Mouse (Mus musculus) kidney, embryonic 15.5 days (tissue): ENCODE measurements at regions not wholly inside any gene's neighbourhood (a gene's known extent, or its start where the extent isn't known, plus 50 kb on each side); places are given as distances from the start of the nearest gene placed in this dataset.
"Not testable (repeated sequence)": the region's sequence is repeated elsewhere in the genome, so short reads cannot be mapped to it uniquely, and the experiment has no call there.

Source experiments
- ATAC-seq: fragments of 200-750 bp; cut with Nextera tagmentation; replicated peaks from 2 replicates; pipeline ENCODE4 v1.8.0; 2017; ENCODE audit warnings: moderate TSS enrichment; ENCODE audit not compliant: low FRiP score
- H3K27ac ChIP-seq: fragments of 300-500 bp; sonication (generic); 2 replicates; pipeline ENCODE4 v1.5.1; 2015; ENCODE audit warnings: mild to moderate bottlenecking, inconsistent platforms
- H3K27me3 ChIP-seq: fragments of 300-500 bp; sonication (generic); 2 replicates; pipeline ENCODE4 v1.6.1; 2015; ENCODE audit warnings: inconsistent platforms
- H3K36me3 ChIP-seq: fragments of 300-500 bp; sonication (generic); 2 replicates; pipeline ENCODE4 v1.6.1; 2015; ENCODE audit warnings: inconsistent platforms
- H3K4me1 ChIP-seq: fragments of 300-500 bp; sonication (generic); 2 replicates; pipeline ENCODE4 v1.6.1; 2015; ENCODE audit warnings: inconsistent platforms
- H3K4me2 ChIP-seq: fragments of 300-500 bp; sonication (generic); 2 replicates; pipeline ENCODE4 v1.6.1; 2015; ENCODE audit warnings: moderate library complexity, mild to moderate bottlenecking, inconsistent platforms
- H3K4me3 ChIP-seq: fragments of 300-500 bp; sonication (generic); replicated peaks from 2 replicates; pipeline ENCODE4 v1.5.1; 2015; ENCODE audit warnings: mild to moderate bottlenecking, inconsistent platforms
- H3K9ac ChIP-seq: fragments of 300-500 bp; sonication (generic); 2 replicates; pipeline ENCODE4 v1.6.1; 2015; ENCODE audit warnings: mild to moderate bottlenecking, inconsistent platforms
- H3K9me3 ChIP-seq: fragments of 300-500 bp; sonication (generic); replicated peaks from 2 replicates; pipeline ENCODE4 v1.6.1; 2016; ENCODE audit warnings: inconsistent platforms
- WGBS: fragments of 180-500 bp; shearing (Covaris S2); methylation state at CpG from one replicate; pipeline ENCODE4 v1.1.7; 2015; ENCODE audit warnings: mixed read lengths; 5-methylcytosine and 5-hydroxymethylcytosine counted together

- Histone ChIP-seq H3K9ac (no peak overlapping the region), H3K4me3 (no peak overlapping the region), H3K9me3 (no peaks in the 10 kb centered on the region), H3K36me3 (no peaks in the 10 kb centered on the region), H3K27me3 (no peaks in the 10 kb centered on the region), H3K4me2 (no peak overlapping the region), H3K27ac (no peak overlapping the region), H3K4me1 (no peaks in the 10 kb centered on the region)
- WGBS: 62% methylated on average over 2 of the region's 2 CpGs
- ATAC-seq: no peak
Observed at GRCm38 (mm10) chr9:12062488-12062887, 1157.9 kb upstream of the Cntn5 start.

GRCm38 (mm10) chr9:12052429-12052828 is 1147.9 kb upstream of the Cntn5 start:
- H3K9me3 ChIP-seq: no peaks in the 10 kb centered on the region
- no peaks in the 10 kb centered on the region for H3K27me3 ChIP-seq
- WGBS: 75% methylated on average over 1 of the region's 1 CpGs
- no peak for ATAC-seq
- no peak overlapping the region for H3K4me2 ChIP-seq
- no peaks in the 10 kb centered on the region for H3K4me1 ChIP-seq
- no peaks in the 10 kb centered on the region for H3K36me3 ChIP-seq
- no peak overlapping the region for H3K4me3 ChIP-seq
- H3K9ac ChIP-seq: no peak overlapping the region
- H3K27ac ChIP-seq: no peak overlapping the region

GRCm38 (mm10) chr9:12015978-12016377 is 1111.4 kb upstream of the Cntn5 start:
- Histone ChIP-seq H3K4me2 (no peak overlapping the region), H3K36me3 (no peaks in the 10 kb centered on the region), H3K4me3 (no peak overlapping the region), H3K9me3 (no peaks in the 10 kb centered on the region), H3K27me3 (no peaks in the 10 kb centered on the region), H3K27ac (no peak overlapping the region), H3K4me1 (no peaks in the 10 kb centered on the region), H3K9ac (no peak overlapping the region)
- 78% methylated on average over 1 of the region's 1 CpGs for WGBS
- ATAC-seq: no peak

- H3K9me3 ChIP-seq: no peaks in the 10 kb centered on the region
- H3K27me3 ChIP-seq: no peaks in the 10 kb centered on the region
- H3K36me3 ChIP-seq: no peaks in the 10 kb centered on the region
- no peak overlapping the region for H3K9ac ChIP-seq
- H3K4me3 ChIP-seq: no peak overlapping the region
- no peaks in the 10 kb centered on the region for H3K4me1 ChIP-seq
- no peak overlapping the region for H3K4me2 ChIP-seq
- peak; percentile 75 for ATAC-seq
- H3K27ac ChIP-seq: no peak overlapping the region
- 36% methylated on average over 2 of the region's 2 CpGs for WGBS
Observed at GRCm38 (mm10) chr9:11998580-11998979, 1094.0 kb upstream of the Cntn5 start.

DNA sequence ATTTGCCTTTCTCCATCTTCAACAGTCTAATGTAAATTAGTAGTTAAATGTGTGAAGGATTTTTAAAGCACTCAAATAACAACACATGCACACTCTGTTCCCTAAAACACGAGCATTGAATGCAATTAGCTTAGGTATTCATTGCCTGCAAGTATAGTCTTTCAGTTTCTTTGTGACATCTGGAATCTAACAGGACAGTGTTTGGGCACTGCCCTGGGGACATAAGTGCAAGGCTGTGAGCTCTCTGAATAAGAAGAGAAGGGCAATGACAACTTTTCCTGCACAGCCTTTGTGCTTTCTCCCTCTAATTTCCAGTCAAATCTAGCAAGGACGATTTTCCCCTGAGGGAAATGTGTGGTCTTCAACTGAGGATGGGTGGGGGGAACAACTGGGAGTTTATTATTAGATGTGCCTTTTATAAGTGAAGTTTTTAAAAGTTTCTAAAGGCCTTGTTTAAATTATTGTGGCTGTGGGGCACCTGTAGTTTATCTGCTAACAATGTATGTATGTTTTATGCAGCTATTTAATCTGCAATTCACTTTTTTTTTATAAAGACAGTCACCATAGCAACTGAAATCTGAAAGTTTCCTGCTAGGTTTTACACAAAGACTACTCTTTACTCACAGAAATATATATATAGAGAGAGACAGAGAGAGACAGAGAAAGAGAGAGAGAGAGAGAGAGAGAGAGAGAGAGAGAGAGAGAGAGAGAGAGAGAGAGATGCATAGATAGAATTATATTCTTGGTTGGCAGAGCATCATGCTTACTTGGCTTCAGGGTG is 1077.7 kb upstream of the Cntn5 start:
- no peak for ATAC-seq
- no peaks in the 10 kb centered on the region for H3K27me3 ChIP-seq
- H3K9me3 ChIP-seq: no peaks in the 10 kb centered on the region
- no peak overlapping the region for H3K9ac ChIP-seq
- H3K27ac ChIP-seq: no peak overlapping the region
- H3K4me2 ChIP-seq: no peak overlapping the region
- H3K36me3 ChIP-seq: no peaks in the 10 kb centered on the region
- no peak overlapping the region for H3K4me3 ChIP-seq
- H3K4me1 ChIP-seq: no peaks in the 10 kb centered on the region
- WGBS: 40% methylated on average over 2 of the region's 2 CpGs

GRCm38 (mm10) chr9:11940691-11941480 is 1036.3 kb upstream of the Cntn5 start:
- not testable (repeated sequence) for H3K36me3 ChIP-seq, H3K4me1 ChIP-seq, H3K4me2 ChIP-seq, H3K9me3 ChIP-seq, H3K9ac ChIP-seq, ATAC-seq, H3K27me3 ChIP-seq, H3K4me3 ChIP-seq, H3K27ac ChIP-seq
- 52% methylated on average over 7 of the region's 7 CpGs for WGBS

DNA sequence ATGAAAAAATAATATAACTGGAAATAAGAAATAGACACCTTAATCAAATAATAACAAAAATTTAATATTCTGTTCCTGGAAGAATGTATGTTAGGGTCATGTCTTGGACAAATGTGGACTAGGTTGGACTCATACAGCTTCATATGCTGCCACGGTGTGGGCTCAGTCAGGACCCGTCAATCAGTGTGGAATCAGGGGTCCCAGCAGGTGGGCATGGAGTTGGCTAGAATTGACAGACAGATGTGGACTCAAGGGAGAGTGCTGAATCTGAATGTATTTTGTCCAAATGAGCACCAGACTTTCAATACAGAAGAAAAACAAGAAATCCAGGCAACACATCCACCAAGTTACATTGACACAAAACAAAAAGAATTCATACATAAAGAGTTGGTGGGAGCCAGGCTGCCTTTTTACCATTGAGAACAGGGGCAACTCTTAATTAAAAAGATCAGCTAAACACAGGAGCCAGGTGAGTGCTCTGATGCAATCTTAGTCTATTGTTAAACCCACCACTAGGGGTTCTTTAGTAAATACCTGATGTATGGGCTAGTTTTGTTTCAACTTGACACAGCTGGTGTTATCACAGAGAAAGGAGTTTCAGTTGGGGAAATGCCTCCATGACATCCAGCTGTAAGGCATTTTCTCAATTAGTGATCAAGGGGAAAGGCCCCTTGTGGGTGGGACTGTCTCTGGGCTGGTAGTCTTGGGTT is 1035.4 kb upstream of the Cntn5 start:
- Histone ChIP-seq H3K4me2 (no peak overlapping the region), H3K27me3 (no peaks in the 10 kb centered on the region), H3K9ac (no peak overlapping the region), H3K9me3 (no peaks in the 10 kb centered on the region), H3K36me3 (no peaks in the 10 kb centered on the region), H3K27ac (no peak overlapping the region), H3K4me1 (no peaks in the 10 kb centered on the region), H3K4me3 (no peak overlapping the region)
- WGBS: 72% methylated on average over 2 of the region's 2 CpGs
- ATAC-seq: no peak

- H3K36me3 ChIP-seq: no peaks in the 10 kb centered on the region
- no peak overlapping the region for H3K27ac ChIP-seq
- no peaks in the 10 kb centered on the region for H3K27me3 ChIP-seq
- ATAC-seq: no peak
- H3K4me2 ChIP-seq: no peak overlapping the region
- no peaks in the 10 kb centered on the region for H3K9me3 ChIP-seq
- H3K4me1 ChIP-seq: no peaks in the 10 kb centered on the region
- H3K9ac ChIP-seq: no peak overlapping the region
- WGBS: 72% methylated on average over 4 of the region's 4 CpGs
- H3K4me3 ChIP-seq: no peak overlapping the region
Observed at GRCm38 (mm10) chr9:11925501-11925900, 1020.9 kb upstream of the Cntn5 start.

GRCm38 (mm10) chr9:11923591-11924355 is 1019.2 kb upstream of the Cntn5 start:
- H3K36me3 ChIP-seq, ATAC-seq: not testable (repeated sequence)
- 87% methylated on average over 3 of the region's 3 CpGs for WGBS

DNA sequence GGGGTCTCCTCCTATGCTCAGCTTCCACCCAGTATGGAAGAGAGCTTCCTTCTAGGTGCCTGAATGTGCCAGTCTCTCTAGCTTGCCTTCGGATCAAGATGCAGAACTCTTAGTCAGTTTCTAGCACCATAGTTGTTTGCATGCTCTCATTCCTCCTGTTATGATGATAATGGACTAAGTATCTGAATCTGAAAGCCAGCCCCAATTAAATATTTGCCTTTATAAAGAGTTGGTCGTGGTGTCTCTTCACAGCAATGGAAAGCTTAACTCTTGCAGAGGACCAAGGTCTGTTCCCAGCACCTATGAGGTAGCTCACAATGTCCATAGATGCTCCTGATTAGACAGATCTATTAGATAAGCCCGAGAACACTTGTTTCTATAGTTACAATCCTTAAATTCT is 1015.7 kb upstream of the Cntn5 start:
- no peak overlapping the region for H3K27ac ChIP-seq
- H3K9ac ChIP-seq: no peak overlapping the region
- no peak overlapping the region for H3K4me3 ChIP-seq
- H3K27me3 ChIP-seq: no peaks in the 10 kb centered on the region
- no peaks in the 10 kb centered on the region for H3K36me3 ChIP-seq
- H3K4me1 ChIP-seq: no peaks in the 10 kb centered on the region
- no peak overlapping the region for H3K4me2 ChIP-seq
- no peak for ATAC-seq
- WGBS: 72% methylated on average over 3 of the region's 3 CpGs
- H3K9me3 ChIP-seq: no peaks in the 10 kb centered on the region

More at GRCm38 (mm10) chr9:11923591-11924355, 1019.2 kb upstream of the Cntn5 start:
- H3K27me3 ChIP-seq, H3K9ac ChIP-seq, H3K4me2 ChIP-seq, H3K27ac ChIP-seq, H3K4me3 ChIP-seq, H3K9me3 ChIP-seq, H3K4me1 ChIP-seq: not testable (repeated sequence)

DNA sequence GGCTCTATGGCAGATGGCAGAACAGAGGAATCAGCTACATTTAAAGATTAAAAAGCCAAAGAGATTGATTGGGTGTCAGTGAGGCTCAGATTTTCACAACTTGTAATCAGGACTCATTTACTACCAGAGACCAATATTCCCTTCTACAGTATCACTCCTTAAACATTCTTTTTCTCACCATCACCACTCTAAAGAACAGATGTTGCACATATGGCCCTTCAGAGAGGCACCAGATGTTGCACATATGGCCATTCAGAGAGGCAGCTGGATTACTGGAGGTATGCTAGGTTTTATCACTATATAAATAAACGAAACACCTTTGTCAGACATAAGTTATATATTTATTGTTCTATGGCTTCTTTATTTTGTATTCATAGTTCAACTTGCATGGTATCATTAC is 993.7 kb upstream of the Cntn5 start:
- no peak overlapping the region for H3K4me3 ChIP-seq
- WGBS: 78% methylated on average over 1 of the region's 1 CpGs
- no peak for ATAC-seq
- H3K4me1 ChIP-seq: no peaks in the 10 kb centered on the region
- no peaks in the 10 kb centered on the region for H3K36me3 ChIP-seq
- H3K27ac ChIP-seq: no peak overlapping the region
- H3K27me3 ChIP-seq: no peaks in the 10 kb centered on the region
- H3K9me3 ChIP-seq: no peaks in the 10 kb centered on the region
- no peak overlapping the region for H3K9ac ChIP-seq
- no peak overlapping the region for H3K4me2 ChIP-seq
